Mouse (Mus musculus): ENCODE results near the gene Camk1d.

GRCm38 (mm10) chr2:5725028-5725701 is 10.8 kb upstream of the Camk1d start:
- TF ChIP-seq CTCF (IDR thresholded peaks at IDR 0.05; ENCODE audit: low read depth, low read length) = no peak
- no peak for TF ChIP-seq POLR2A (IDR thresholded peaks at IDR 0.05; ENCODE audit: extremely low read depth, insufficient read depth, low read length)
